Mouse (Mus musculus) kidney, embryonic 14.5 days (tissue): Measurements from ENCODE around the gene Ankfy1. TPM values are rescaled to one million over a fixed set of nuclear protein-coding genes. Genes with fewer than 3 reads are reported as not detected.

ENCODE experiments used
- ATAC-seq: fragments of 200-750 bp; cut with Nextera tagmentation; 2 replicates; pipeline ENCODE4 v1.8.0; 2017; ENCODE audit warnings: moderate number of reproducible peaks, mild to moderate bottlenecking, moderate TSS enrichment, moderate library complexity; ENCODE audit not compliant: low FRiP score, low TSS enrichment
- H3K27ac ChIP-seq: fragments of 300-500 bp; sonication (generic); 2 replicates; pipeline ENCODE4 v1.5.1; 2014; ENCODE audit warnings: low read depth, mild to moderate bottlenecking, low read length, moderate library complexity, mixed read lengths
- H3K27me3 ChIP-seq: fragments of 300-500 bp; sonication (generic); 2 replicates; pipeline ENCODE4 v1.6.1; 2014; ENCODE audit warnings: mild to moderate bottlenecking, low read length; ENCODE audit not compliant: control insufficient read depth, insufficient read depth
- H3K36me3 ChIP-seq: fragments of 300-500 bp; sonication (generic); 2 replicates; pipeline ENCODE4 v1.6.1; 2014; ENCODE audit warnings: low read length, mixed read lengths; ENCODE audit not compliant: control insufficient read depth, insufficient read depth
- H3K4me1 ChIP-seq: fragments of 300-500 bp; sonication (generic); 2 replicates; pipeline ENCODE4 v1.6.1; 2014; ENCODE audit warnings: low read length, mixed read lengths; ENCODE audit not compliant: control insufficient read depth, insufficient read depth
- H3K4me2 ChIP-seq: fragments of 300-500 bp; sonication (generic); replicated peaks from 2 replicates; pipeline ENCODE4 v1.6.1; 2014; ENCODE audit warnings: low read depth, mild to moderate bottlenecking, low read length
- H3K4me3 ChIP-seq: fragments of 300-500 bp; sonication (generic); 2 replicates; pipeline ENCODE4 v1.5.1; 2014; ENCODE audit warnings: mild to moderate bottlenecking, low read length
- H3K9ac ChIP-seq: fragments of 300-500 bp; sonication (generic); 2 replicates; pipeline ENCODE4 v1.6.1; 2014; ENCODE audit warnings: low read depth, mild to moderate bottlenecking, low read length, moderate library complexity
- H3K9me3 ChIP-seq: fragments of 300-500 bp; sonication (generic); 2 replicates; pipeline ENCODE4 v1.6.1; 2016; ENCODE audit warnings: low read length; ENCODE audit not compliant: control insufficient read depth
- WGBS: fragments of 180-500 bp; shearing (Covaris S2); extraction: QIAGEN DNeasy Blood & Tissue Kit; methylation state at CpG from one replicate; pipeline ENCODE4 v1.1.7; 2014; 5-methylcytosine and 5-hydroxymethylcytosine counted together
- polyA plus RNA-seq: library from polyadenylated mRNA; unstranded; fragments of >200 nt; fragmentation: Nextera tagmentation; extraction: Ambion mirVana; gene quantifications from 2 replicates; pipeline ENCODE4 v1.2.1, GENCODE M21; 2014

The Ankfy1 gene
- polyA plus RNA-seq, 1 experiment from 2014 or later = 35.3 TPM

GRCm38 (mm10) chr11:72672438-72672837 lies 17.4 kb upstream of the Ankfy1 start:
- no peak for ATAC-seq
- H3K4me1 ChIP-seq = no peaks in the 10 kb centered on the region
- no peak overlapping the region for H3K4me3 ChIP-seq
- H3K9me3 ChIP-seq = no peaks in the 10 kb centered on the region
- H3K27me3 ChIP-seq = no peaks in the 10 kb centered on the region
- no peaks in the 10 kb centered on the region; the same call in 1 of the 2 replicates for H3K36me3 ChIP-seq
- H3K27ac ChIP-seq = no peak overlapping the region
- no peak overlapping the region for H3K4me2 ChIP-seq
- 90% methylated on average over 1 of the region's 1 CpGs for WGBS
- no peak overlapping the region for H3K9ac ChIP-seq

- no peak overlapping the region for H3K4me3 ChIP-seq
- H3K27ac ChIP-seq = no peak overlapping the region
- H3K9me3 ChIP-seq = no peaks in the 10 kb centered on the region
- 87% methylated on average over 2 of the region's 2 CpGs for WGBS
- H3K36me3 ChIP-seq = peaks cover 3% of the 10 kb centered on the region; the same call in 1 of the 2 replicates
- no peak for ATAC-seq
- H3K4me2 ChIP-seq = no peak overlapping the region
- no peaks in the 10 kb centered on the region for H3K4me1 ChIP-seq
- no peak overlapping the region for H3K9ac ChIP-seq
- H3K27me3 ChIP-seq = no peaks in the 10 kb centered on the region
Observed at GRCm38 (mm10) chr11:72675280-72675679, 14.5 kb upstream of the Ankfy1 start.

GRCm38 (mm10) chr11:72680726-72681125 lies 9.1 kb upstream of the Ankfy1 start:
- Histone ChIP-seq H3K9me3 (no peaks in the 10 kb centered on the region), H3K4me2 (no peak overlapping the region), H3K9ac (no peak overlapping the region), H3K27me3 (no peaks in the 10 kb centered on the region), H3K27ac (no peak overlapping the region), H3K4me3 (no peak overlapping the region), H3K36me3 (peaks cover 18% of the 10 kb centered on the region), H3K4me1 (no peaks in the 10 kb centered on the region)
- ATAC-seq = no peak

GRCm38 (mm10) chr11:72683402-72683801 lies 6.4 kb upstream of the Ankfy1 start:
- Histone ChIP-seq H3K4me1 (no peaks in the 10 kb centered on the region), H3K4me2 (no peak overlapping the region), H3K27ac (no peak overlapping the region), H3K9ac (no peak overlapping the region), H3K9me3 (no peaks in the 10 kb centered on the region), H3K4me3 (no peak overlapping the region), H3K27me3 (no peaks in the 10 kb centered on the region), H3K36me3 (peaks cover 18% of the 10 kb centered on the region)
- WGBS = 95% methylated on average over 2 of the region's 2 CpGs
- ATAC-seq = no peak

- no peaks in the 10 kb centered on the region for H3K9me3 ChIP-seq
- peaks cover 8% of the 10 kb centered on the region for H3K4me1 ChIP-seq
- H3K4me3 ChIP-seq = no peak overlapping the region
- no peaks in the 10 kb centered on the region for H3K27me3 ChIP-seq
- H3K4me2 ChIP-seq = no peak overlapping the region
- peaks cover 8% of the 10 kb centered on the region; the same call in 1 of the 2 replicates for H3K36me3 ChIP-seq
- ATAC-seq = no peak
- no peak overlapping the region for H3K9ac ChIP-seq
- no peak overlapping the region for H3K27ac ChIP-seq
Observed at GRCm38 (mm10) chr11:72686697-72687096, 3.1 kb upstream of the Ankfy1 start.

GRCm38 (mm10) chr11:72688242-72688641 lies 1.6 kb upstream of the Ankfy1 start:
- ATAC-seq = no peak
- H3K4me3 ChIP-seq = no peak overlapping the region
- peaks cover 8% of the 10 kb centered on the region; the same call in 1 of the 2 replicates for H3K36me3 ChIP-seq
- H3K4me2 ChIP-seq = no peak overlapping the region
- no peaks in the 10 kb centered on the region for H3K27me3 ChIP-seq
- H3K27ac ChIP-seq = no peak overlapping the region
- no peaks in the 10 kb centered on the region for H3K9me3 ChIP-seq
- 7% methylated on average over 5 of the region's 5 CpGs for WGBS
- peaks cover 14% of the 10 kb centered on the region for H3K4me1 ChIP-seq
- H3K9ac ChIP-seq = no peak overlapping the region

- Histone ChIP-seq H3K4me3 (peak overlapping the region; percentile 87), H3K27ac (no peak overlapping the region), H3K27me3 (no peaks in the 10 kb centered on the region), H3K36me3 (peaks cover 4% of the 10 kb centered on the region; the same call in 1 of the 2 replicates), H3K9ac (peak overlapping the region; percentile 83), H3K9me3 (no peaks in the 10 kb centered on the region), H3K4me1 (peaks cover 14% of the 10 kb centered on the region), H3K4me2 (peak overlapping the region; percentile 61)
- ATAC-seq = no peak
- 74% methylated on average over 3 of the region's 3 CpGs for WGBS
Observed at GRCm38 (mm10) chr11:72689115-72689514, 691 bp upstream of the Ankfy1 start.

GRCm38 (mm10) chr11:72692353-72692752 lies 2.5 kb downstream of the Ankfy1 start:
- H3K9ac ChIP-seq = no peak overlapping the region
- peaks cover 14% of the 10 kb centered on the region for H3K4me1 ChIP-seq
- H3K27me3 ChIP-seq = no peaks in the 10 kb centered on the region
- 83% methylated on average over 4 of the region's 4 CpGs for WGBS
- H3K27ac ChIP-seq = no peak overlapping the region
- H3K36me3 ChIP-seq = no peaks in the 10 kb centered on the region; the same call in 1 of the 2 replicates
- no peaks in the 10 kb centered on the region for H3K9me3 ChIP-seq
- no peak for ATAC-seq
- H3K4me2 ChIP-seq = no peak overlapping the region
- H3K4me3 ChIP-seq = no peak overlapping the region

- H3K36me3 ChIP-seq = no peaks in the 10 kb centered on the region; the same call in 1 of the 2 replicates
- 86% methylated on average over 3 of the region's 3 CpGs for WGBS
- H3K4me3 ChIP-seq = no peak overlapping the region
- no peak for ATAC-seq
- H3K27me3 ChIP-seq = no peaks in the 10 kb centered on the region
- peaks cover 14% of the 10 kb centered on the region for H3K4me1 ChIP-seq
- no peak overlapping the region for H3K4me2 ChIP-seq
- no peaks in the 10 kb centered on the region for H3K9me3 ChIP-seq
- no peak overlapping the region for H3K9ac ChIP-seq
- no peak overlapping the region for H3K27ac ChIP-seq
Observed at GRCm38 (mm10) chr11:72695025-72695424, 5.2 kb downstream of the Ankfy1 start.
